Mouse (Mus musculus) liver, adult (tissue): ENCODE measurements around the gene Gramd1b.

Experiments used
- GATA4 ChIP-seq: IDR thresholded peaks from 2 replicates; pipeline ENCODE4 v1.6.1; 2014; ENCODE audit warnings: mild to moderate bottlenecking, low read length; ENCODE audit not compliant: insufficient replicate concordance

Gramd1b gene

GRCm38 (mm10) chr9:40320879-40321667 is 210.1 kb downstream of the Gramd1b start:
- peak; percentile 17; the same call in 1 of the 2 replicates for TF ChIP-seq GATA4

- no peak for TF ChIP-seq GATA4
These were observed 210.8 kb downstream of the Gramd1b start for GRCm38 (mm10) chr9:40320405-40320804.

- no peak for TF ChIP-seq GATA4
These were observed 212.4 kb downstream of the Gramd1b start for GRCm38 (mm10) chr9:40318771-40319170.

- no peak for TF ChIP-seq GATA4
These were observed 213.4 kb downstream of the Gramd1b start for GRCm38 (mm10) chr9:40317735-40318134.

- TF ChIP-seq GATA4 = no peak
These were observed 214.1 kb downstream of the Gramd1b start for GRCm38 (mm10) chr9:40316865-40317660.

GRCm38 (mm10) chr9:40311813-40312212 is 219.4 kb downstream of the Gramd1b start:
- no peak for TF ChIP-seq GATA4

- no peak for TF ChIP-seq GATA4
These were observed 221.3 kb downstream of the Gramd1b start for GRCm38 (mm10) chr9:40309876-40310275.

GRCm38 (mm10) chr9:40307311-40307710 is 223.9 kb downstream of the Gramd1b start:
- no peak for TF ChIP-seq GATA4

- no peak for TF ChIP-seq GATA4
These were observed 226.9 kb downstream of the Gramd1b start for GRCm38 (mm10) chr9:40304243-40304642.

GRCm38 (mm10) chr9:40302375-40302774 is 228.8 kb downstream of the Gramd1b start:
- TF ChIP-seq GATA4 = no peak

GRCm38 (mm10) chr9:40301475-40301874 is 229.7 kb downstream of the Gramd1b start:
- no peak for TF ChIP-seq GATA4

- no peak for TF ChIP-seq GATA4
These were observed 230.9 kb downstream of the Gramd1b start for GRCm38 (mm10) chr9:40300018-40300989.

GRCm38 (mm10) chr9:40299323-40299722 is 231.9 kb downstream of the Gramd1b start:
- TF ChIP-seq GATA4 = no peak

GRCm38 (mm10) chr9:40297969-40298368 is 233.2 kb downstream of the Gramd1b start:
- no peak for TF ChIP-seq GATA4

GRCm38 (mm10) chr9:40296251-40296650 is 234.9 kb downstream of the Gramd1b start:
- TF ChIP-seq GATA4 = no peak
